Mouse (Mus musculus) CH12.LX (cell line): ENCODE results near the gene Plekhm1.

Source experiments
- BHLHE40 ChIP-seq: IDR thresholded peaks from 2 replicates; pipeline ENCODE4 v1.6.1; 2011; ENCODE audit warnings: mild to moderate bottlenecking, low read depth, low read length, improper control_type of control experiment
- CHD1 ChIP-seq: IDR thresholded peaks from 2 replicates; pipeline ENCODE4 v1.6.1; 2012; ENCODE audit warnings: low read depth, low read length, improper control_type of control experiment, inconsistent platforms
- CHD2 ChIP-seq: IDR thresholded peaks from 2 replicates; pipeline ENCODE4 v1.6.1; 2011; ENCODE audit warnings: low read length, improper control_type of control experiment
- CTCF ChIP-seq, 2 experiments: IDR thresholded peaks in 1 of 2; conservative IDR thresholded peaks in 1 of 2; 2 replicates each; pipeline ENCODE4 v1.5.1; 2011 to 2012; ENCODE audit warnings: low read depth in 2 of 2, low read length in 2 of 2, improper control_type of control experiment in 1 of 2, inconsistent platforms in 1 of 2, mild to moderate bottlenecking in 1 of 2, moderate library complexity in 1 of 2
- EP300 ChIP-seq: IDR thresholded peaks from 2 replicates; pipeline ENCODE4 v1.6.1; 2011; ENCODE audit warnings: low read length, improper control_type of control experiment
- HCFC1 ChIP-seq: IDR thresholded peaks from 2 replicates; pipeline ENCODE4 v1.6.1; 2012; ENCODE audit warnings: low read depth, mild to moderate bottlenecking, inconsistent platforms, low read length, improper control_type of control experiment
- JUN ChIP-seq: IDR thresholded peaks from 2 replicates; pipeline ENCODE4 v1.6.1; 2011; ENCODE audit warnings: low read depth, mild to moderate bottlenecking, low read length, improper control_type of control experiment, moderate library complexity; ENCODE audit not compliant: insufficient read depth
- MAZ ChIP-seq: IDR thresholded peaks from 2 replicates; pipeline ENCODE4 v1.6.1; 2012; ENCODE audit warnings: low read depth, mild to moderate bottlenecking, inconsistent platforms, low read length, improper control_type of control experiment, moderate library complexity
- POLR2A ChIP-seq: IDR thresholded peaks from 2 replicates; pipeline ENCODE4 v1.6.1; 2011; ENCODE audit warnings: low read depth, mild to moderate bottlenecking, improper control_type of control experiment, low read length
- RCOR1 ChIP-seq: conservative IDR thresholded peaks from 2 replicates; pipeline ENCODE4 v1.6.1; 2012; ENCODE audit warnings: low read depth, mild to moderate bottlenecking, inconsistent platforms, low read length, improper control_type of control experiment
- TCF12 ChIP-seq: IDR thresholded peaks from 2 replicates; pipeline ENCODE4 v1.6.1; 2014; ENCODE audit warnings: low read depth, mild to moderate bottlenecking, inconsistent platforms, low read length, improper control_type of control experiment

GRCm38 (mm10) chr11:103352239-103352814 lies 60.2 kb downstream of the Plekhm1 start:
- no peak for TF ChIP-seq HCFC1
- TF ChIP-seq BHLHE40: peak; percentile 51; the same call in 1 of the 2 replicates
- no peak for TF ChIP-seq POLR2A
- TF ChIP-seq EP300: peak; percentile 74
- no peak for TF ChIP-seq CHD1
- TF ChIP-seq TCF12: 0 out of 2 replicates have a peak, but pooled peaks have one; percentile 37
- TF ChIP-seq CHD2: peak; percentile 52
- 0 out of 2 replicates have a peak, but pooled peaks have one; percentile 22 for TF ChIP-seq RCOR1
- TF ChIP-seq CTCF (conservative IDR thresholded peaks at IDR 0.05 in 1 of 2, IDR thresholded peaks at IDR 0.05 in 1 of 2; ENCODE audit: low read depth in 2 of 2, low read length in 2 of 2): peak in 1 of 2 experiments; percentile 50; a peak in 2 of 4 replicates
- TF ChIP-seq JUN: 0 out of 2 replicates have a peak, but pooled peaks have one; percentile 18
- TF ChIP-seq MAZ: no peak
